Mouse (Mus musculus) heart, postnatal 0 days (tissue): ENCODE measurements around the gene Nsmce3. TPM values are rescaled to one million over a fixed set of nuclear protein-coding genes. Genes with fewer than 3 reads are reported as not detected.

Source experiments
- ATAC-seq: fragments of 200-750 bp; cut with Nextera tagmentation; 2 replicates; pipeline ENCODE4 v1.8.0; 2017; ENCODE audit warnings: low read depth, moderate number of reproducible peaks, moderate library complexity; ENCODE audit not compliant: insufficient read depth
- DNase-seq: peaks from one replicate; pipeline ENCODE4 v3.0.0-alpha.2; 2016; ENCODE audit warnings: low spot score
- H3K27ac ChIP-seq: fragments of 300-500 bp; sonication (generic); 2 replicates; pipeline ENCODE4 v1.5.1; 2014; ENCODE audit warnings: low read depth, mild to moderate bottlenecking
- H3K27me3 ChIP-seq: fragments of 300-500 bp; sonication (generic); 2 replicates; pipeline ENCODE4 v1.6.1; 2014; ENCODE audit warnings: low read length, mixed read lengths; ENCODE audit not compliant: control insufficient read depth, insufficient read depth
- H3K36me3 ChIP-seq: fragments of 300-500 bp; sonication (generic); replicated peaks from 2 replicates; pipeline ENCODE4 v1.6.1; 2014; ENCODE audit warnings: low read length, mixed read lengths; ENCODE audit not compliant: control insufficient read depth, insufficient read depth
- H3K4me1 ChIP-seq: fragments of 300-500 bp; sonication (generic); 2 replicates; pipeline ENCODE4 v1.6.1; 2014; ENCODE audit warnings: antibody characterized with exemption; ENCODE audit not compliant: control insufficient read depth, insufficient read depth
- H3K4me2 ChIP-seq: fragments of 300-500 bp; sonication (generic); 2 replicates; pipeline ENCODE4 v1.6.1; 2014; ENCODE audit warnings: low read depth, mild to moderate bottlenecking, low read length, moderate library complexity
- H3K4me3 ChIP-seq: fragments of 300-500 bp; sonication (generic); 2 replicates; pipeline ENCODE4 v1.5.1; 2014; ENCODE audit warnings: low read depth, low read length
- H3K9ac ChIP-seq: fragments of 300-500 bp; sonication (generic); replicated peaks from 2 replicates; pipeline ENCODE4 v1.6.1; 2014; ENCODE audit warnings: low read depth, low read length, mixed read lengths
- H3K9me3 ChIP-seq: fragments of 300-500 bp; sonication (generic); replicated peaks from 2 replicates; pipeline ENCODE4 v1.6.1; 2016; ENCODE audit warnings: low read length; ENCODE audit not compliant: control insufficient read depth
- CTCF ChIP-seq: IDR thresholded peaks from 2 replicates; pipeline ENCODE4 v1.5.1; 2016; ENCODE audit warnings: antibody characterized with exemption, control low read depth, low read depth
- EP300 ChIP-seq: IDR thresholded peaks from 2 replicates; pipeline ENCODE4 v1.6.1; 2016; ENCODE audit warnings: antibody characterized with exemption, low read depth
- WGBS: fragments of 180-500 bp; shearing (Covaris S2); extraction: QIAGEN DNeasy Blood & Tissue Kit; methylation state at CpG from one replicate; pipeline ENCODE4 v1.1.7; 2014; 5-methylcytosine and 5-hydroxymethylcytosine counted together
- polyA plus RNA-seq: library from polyadenylated mRNA; unstranded; fragments of >200 nt; fragmentation: Nextera tagmentation; extraction: Ambion mirVana; gene quantifications from 2 replicates; pipeline ENCODE4 v1.2.1, GENCODE M21; 2015
- total RNA-seq: library from RNA; depleted of rRNA; stranded (reverse); fragments of >200 nt; gene quantifications from 2 replicates; pipeline ENCODE4 v1.2.3, GENCODE M21; 2014; ENCODE audit warnings: low replicate concordance

Gene Nsmce3
- total and polyA plus RNA-seq, 2 experiments from 2014 or later: 6.7 to 11.4 TPM

DNA sequence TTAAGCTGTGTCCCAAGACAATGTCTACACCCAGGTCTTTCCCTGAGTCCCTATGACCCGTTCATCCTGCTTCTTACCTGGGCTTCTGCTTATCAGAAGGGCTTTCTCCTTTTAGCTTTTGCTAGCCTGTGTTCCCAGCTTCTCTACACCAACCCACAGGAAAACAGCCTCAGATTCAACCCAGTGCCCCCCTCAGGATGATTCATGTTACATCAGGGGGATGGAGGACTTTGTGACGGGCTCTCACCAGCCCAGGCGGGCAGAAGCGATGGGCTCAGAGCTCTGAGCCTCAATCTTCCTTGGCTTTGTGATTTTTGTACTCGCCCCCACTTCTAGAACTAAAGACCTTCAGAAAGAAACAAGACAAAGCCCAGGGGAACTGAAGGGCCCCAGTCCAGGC lies 51.7 kb downstream of the Nsmce3 start:
- WGBS: 79% methylated on average over 5 of the region's 5 CpGs

DNA sequence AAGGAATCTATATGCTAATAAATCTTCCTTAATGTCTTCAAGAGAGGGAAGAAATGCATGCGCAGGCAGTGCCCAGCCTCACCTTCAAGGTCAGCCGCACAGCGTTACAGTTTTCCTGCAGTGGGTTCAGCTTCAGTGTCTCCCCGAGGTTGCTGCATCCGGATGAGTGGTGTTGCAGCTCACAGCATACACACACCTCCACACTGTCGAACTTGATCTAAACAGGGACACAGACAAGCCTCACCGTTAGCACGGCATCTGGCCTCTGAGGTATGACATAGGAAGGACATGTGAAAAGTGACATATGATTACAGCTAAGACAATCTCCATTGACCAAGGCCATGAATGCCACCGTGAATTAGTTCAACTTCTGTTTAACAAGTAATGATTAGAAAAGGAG lies 53.1 kb downstream of the Nsmce3 start:
- no peak overlapping the region for H3K4me2 ChIP-seq

More for the DNA sequence above, 51.7 kb downstream of the Nsmce3 start:
- no peak for DNase-seq
- Histone ChIP-seq H3K9me3 (no peaks in the 10 kb centered on the region), H3K36me3 (no peaks in the 10 kb centered on the region), H3K9ac (no peak overlapping the region), H3K27me3 (no peaks in the 10 kb centered on the region), H3K27ac (no peak overlapping the region), H3K4me2 (no peak overlapping the region), H3K4me3 (no peak overlapping the region), H3K4me1 (no peaks in the 10 kb centered on the region)
- ATAC-seq: no peak
- TF ChIP-seq EP300: no peak

More for the DNA sequence above, 53.1 kb downstream of the Nsmce3 start:
- TF ChIP-seq EP300 (no peak), CTCF (no peak)
- H3K36me3 ChIP-seq: no peaks in the 10 kb centered on the region
- no peak overlapping the region for H3K27ac ChIP-seq
- DNase-seq (no peak), ATAC-seq (no peak)
- no peaks in the 10 kb centered on the region for H3K9me3 ChIP-seq
- H3K4me1 ChIP-seq: no peaks in the 10 kb centered on the region
- no peak overlapping the region for H3K9ac ChIP-seq
- no peaks in the 10 kb centered on the region for H3K27me3 ChIP-seq
- WGBS: 79% methylated on average over 9 of the region's 9 CpGs
- no peak overlapping the region for H3K4me3 ChIP-seq
